Mouse (Mus musculus) ES-E14 (cell line): ENCODE results near the gene Cplx3. TPM values are rescaled to one million over a fixed set of nuclear protein-coding genes. Genes with fewer than 3 reads are reported as not detected.

Source experiments
- DNase-seq: peaks from one replicate; pipeline ENCODE4 v3.0.0-alpha.2; 2013; ENCODE audit warnings: low read depth, low spot score
- H3K27ac ChIP-seq: 2 replicates; pipeline ENCODE4 v1.5.1; 2012; ENCODE audit warnings: low read depth, mild to moderate bottlenecking, low read length, moderate library complexity, mixed read lengths; ENCODE audit not compliant: poor library complexity, insufficient read depth, severe bottlenecking
- H3K36me3 ChIP-seq: 2 replicates; pipeline ENCODE4 v1.6.1; 2012; ENCODE audit warnings: mild to moderate bottlenecking, low read length, moderate library complexity, mixed read lengths; ENCODE audit not compliant: control insufficient read depth, poor library complexity, insufficient read depth, severe bottlenecking
- H3K4me1 ChIP-seq, 2 experiments: fragments of 150-350 bp in 1 of 2; sonication (generic) in 1 of 2; 2 replicates each; pipeline ENCODE4 v1.6.1; 2012; ENCODE audit warnings: low read length in 2 of 2, mild to moderate bottlenecking in 1 of 2, mixed read lengths in 1 of 2; ENCODE audit not compliant: control insufficient read depth in 2 of 2, insufficient read depth in 2 of 2, poor library complexity in 1 of 2
- H3K4me3 ChIP-seq, 2 experiments: fragments of 150-350 bp in 1 of 2; sonication (generic) in 1 of 2; 2 replicates each; pipeline ENCODE4 v1.5.1; 2012; ENCODE audit warnings: low read length in 2 of 2, low read depth in 1 of 2, mild to moderate bottlenecking in 1 of 2, mixed read lengths in 1 of 2; ENCODE audit not compliant: insufficient read depth in 1 of 2, poor library complexity in 1 of 2, severe bottlenecking in 1 of 2
- H3K9ac ChIP-seq: 2 replicates; pipeline ENCODE4 v1.6.1; 2012; ENCODE audit warnings: low read depth, mild to moderate bottlenecking, low read length, mixed read lengths; ENCODE audit not compliant: poor library complexity, insufficient read depth, severe bottlenecking
- H3K9me3 ChIP-seq: fragments of 150-350 bp; sonication (generic); 2 replicates; pipeline ENCODE4 v1.6.1; 2012; ENCODE audit warnings: low read depth, mild to moderate bottlenecking, low read length; ENCODE audit not compliant: control insufficient read depth, insufficient read depth
- CHD2 ChIP-seq: IDR thresholded peaks from 2 replicates; pipeline ENCODE4 v1.6.1; 2014; ENCODE audit warnings: mild to moderate bottlenecking, low read depth, low read length, inconsistent platforms
- HCFC1 ChIP-seq: IDR thresholded peaks from 2 replicates; pipeline ENCODE4 v1.6.1; 2012; ENCODE audit warnings: low read length, inconsistent platforms, borderline replicate concordance; ENCODE audit not compliant: insufficient read depth
- MAFK ChIP-seq: IDR thresholded peaks from 2 replicates; pipeline ENCODE4 v1.6.1; 2014; ENCODE audit warnings: mild to moderate bottlenecking, low read depth, low read length, inconsistent platforms; ENCODE audit not compliant: insufficient read depth
- ZC3H11A ChIP-seq: IDR thresholded peaks from 2 replicates; pipeline ENCODE4 v1.6.1; 2012; ENCODE audit warnings: low read depth, mild to moderate bottlenecking, inconsistent platforms, low read length, borderline replicate concordance
- ZNF384 ChIP-seq: IDR thresholded peaks from 2 replicates; pipeline ENCODE4 v1.6.1; 2012; ENCODE audit warnings: low read depth, low read length, inconsistent platforms
- in situ Hi-C, 2 experiments: fragments of 600-800 bp; cut with MboI; formaldehyde crosslinking; loops; one replicate each; pipeline ENCODE4 v1.15.1; 2025; ENCODE audit warnings: low sequenced_read_pairs in 2 of 2, inconsistent platforms in 1 of 2; ENCODE audit not compliant: unreplicated experiment in 2 of 2
- total RNA-seq: library from RNA; depleted of rRNA; stranded (reverse); fragments of 300-350 nt; gene quantifications from 2 replicates; pipeline ENCODE4 v1.2.3, GENCODE M21; 2012

The Cplx3 gene
- total RNA-seq, 1 experiment = not detected

GRCm38 (mm10) chr9:57612587-57612986, 6.5 kb upstream of the Cplx3 start:
- no peaks in the 10 kb centered on the region for H3K36me3 ChIP-seq
- H3K9ac ChIP-seq = no peak overlapping the region
- no peak for DNase-seq
- no peak overlapping the region for H3K4me3 ChIP-seq
- H3K9me3 ChIP-seq = no peaks in the 10 kb centered on the region
- in situ Hi-C loops = no loop called here
- no peak for TF ChIP-seq HCFC1
- no peak for TF ChIP-seq ZC3H11A
- no peak for TF ChIP-seq CHD2
- no peak for TF ChIP-seq MAFK
- no peak for TF ChIP-seq ZNF384
- no peaks in the 10 kb centered on the region for H3K4me1 ChIP-seq
- no peak overlapping the region for H3K27ac ChIP-seq

- peaks cover 0 to 2% of the 10 kb centered on the region in 2 experiments; a peak in 1 of 4 replicates for H3K4me1 ChIP-seq
- no peak overlapping the region for H3K27ac ChIP-seq
- H3K9me3 ChIP-seq = no peaks in the 10 kb centered on the region
- TF ChIP-seq MAFK (no peak), HCFC1 (no peak), CHD2 (no peak), ZNF384 (no peak), ZC3H11A (no peak)
- H3K4me3 ChIP-seq = no peak overlapping the region
- no peak overlapping the region for H3K9ac ChIP-seq
- in situ Hi-C loops = no loop called here
- DNase-seq = no peak
- H3K36me3 ChIP-seq = no peaks in the 10 kb centered on the region
Observed at GRCm38 (mm10) chr9:57610359-57610826, 4.3 kb upstream of the Cplx3 start.

- no peaks in the 10 kb centered on the region for H3K36me3 ChIP-seq
- DNase-seq = no peak
- no peak overlapping the region for H3K27ac ChIP-seq
- in situ Hi-C loops = no loop called here
- H3K4me1 ChIP-seq = peaks cover 0 to 2% of the 10 kb centered on the region in 2 experiments; a peak in 1 of 4 replicates
- no peak overlapping the region for H3K4me3 ChIP-seq
- H3K9me3 ChIP-seq = no peaks in the 10 kb centered on the region
- no peak overlapping the region for H3K9ac ChIP-seq
- TF ChIP-seq MAFK = no peak
- no peak for TF ChIP-seq ZNF384
- TF ChIP-seq HCFC1 = no peak
- TF ChIP-seq CHD2 = no peak
- no peak for TF ChIP-seq ZC3H11A
Observed at GRCm38 (mm10) chr9:57609803-57610202, 3.7 kb upstream of the Cplx3 start.

DNA sequence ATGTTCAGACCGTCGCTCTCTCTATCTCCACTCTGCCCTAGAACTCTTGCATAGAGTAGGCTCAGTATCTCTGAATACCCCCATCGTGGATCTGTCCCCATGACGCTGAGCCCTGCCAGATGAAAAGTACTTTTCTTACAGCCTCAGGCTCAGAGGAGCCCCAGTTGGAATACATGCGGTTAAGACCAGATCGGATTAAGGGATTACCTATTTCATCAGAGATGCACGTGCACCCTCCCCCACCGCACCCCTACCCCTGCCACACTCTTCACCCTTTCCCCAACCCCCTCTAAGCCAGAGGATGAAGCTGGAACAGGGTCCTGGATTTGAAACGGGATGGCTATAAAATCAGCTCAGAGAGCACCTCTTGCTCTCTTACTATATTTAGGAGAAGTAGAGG, 578 bp downstream of the Cplx3 start:
- Histone ChIP-seq H3K4me3 (no peak overlapping the region), H3K9me3 (no peaks in the 10 kb centered on the region), H3K36me3 (no peaks in the 10 kb centered on the region), H3K4me1 (peaks cover 3 to 8% of the 10 kb centered on the region in 2 experiments; a peak in 3 of 4 replicates), H3K9ac (no peak overlapping the region), H3K27ac (no peak overlapping the region)
- TF ChIP-seq CHD2 (no peak), ZC3H11A (no peak), MAFK (no peak), HCFC1 (no peak), ZNF384 (no peak)
- in situ Hi-C loops = no loop called here
- DNase-seq = no peak

DNA sequence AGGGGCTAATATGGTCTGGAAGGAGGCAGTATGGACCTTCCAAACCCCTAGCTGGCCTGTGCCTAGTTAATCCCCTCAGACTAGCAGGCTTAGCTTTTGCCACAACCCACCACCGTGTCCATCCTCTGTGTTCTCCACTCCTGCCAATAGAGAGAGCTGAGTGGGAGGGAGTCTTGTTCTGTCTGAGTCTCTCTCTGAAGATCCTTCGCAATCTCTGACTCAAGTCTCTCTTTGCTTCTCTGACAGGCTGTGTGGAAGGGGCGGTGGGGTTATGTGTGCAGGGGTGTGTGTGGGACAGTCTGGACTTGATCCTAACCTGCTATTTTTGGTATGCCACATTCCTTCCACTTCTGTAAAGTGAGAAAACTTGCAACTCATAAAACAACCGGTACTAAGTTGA, 1.2 kb downstream of the Cplx3 start:
- in situ Hi-C loops = no loop called here
- no peaks in the 10 kb centered on the region for H3K36me3 ChIP-seq
- DNase-seq = no peak
- TF ChIP-seq MAFK (no peak), HCFC1 (no peak), CHD2 (no peak), ZNF384 (no peak), ZC3H11A (no peak)
- H3K4me3 ChIP-seq = no peak overlapping the region
- H3K27ac ChIP-seq = no peak overlapping the region
- H3K4me1 ChIP-seq = peaks cover 7 to 9% of the 10 kb centered on the region in 2 experiments; a peak in 3 of 4 replicates
- no peaks in the 10 kb centered on the region for H3K9me3 ChIP-seq
- H3K9ac ChIP-seq = no peak overlapping the region
